Mouse (Mus musculus): ENCODE measurements at regions not wholly inside any gene's neighbourhood (a gene's known extent, or its start where the extent isn't known, plus 50 kb on each side); places are given as distances from the start of the nearest gene placed in this dataset.
"Not testable (repeated sequence)": the region's sequence is repeated elsewhere in the genome, so short reads cannot be mapped to it uniquely, and the experiment has no call there.

GRCm38 (mm10) chr9:23700567-23700966 lies 397.2 kb upstream of the Npsr1 start:
- no peak overlapping the region for H3K27ac ChIP-seq (ENCODE audit: control insufficient read depth, low read depth, low read length)
- no peak for DNase-seq (ENCODE audit: low read depth, low spot score)
- TF ChIP-seq TAL1 (IDR thresholded peaks at IDR 0.05; ENCODE audit: low read length) (no peak), SMC3 (IDR thresholded peaks at IDR 0.05; ENCODE audit: low read depth, low read length) (no peak), POLR2AphosphoS5 (IDR thresholded peaks at IDR 0.05; ENCODE audit: borderline replicate concordance, low read depth, low read length) (no peak), MXI1 (IDR thresholded peaks at IDR 0.05; ENCODE audit: low read depth, low read length) (no peak), MYB (IDR thresholded peaks at IDR 0.05; ENCODE audit: low read depth, low read length) (no peak), CHD1 (IDR thresholded peaks at IDR 0.05; ENCODE audit: low read depth, low read length) (no peak), GATA1 (IDR thresholded peaks at IDR 0.05; ENCODE audit: low read depth, low read length) (no peak)

GRCm38 (mm10) chr9:23717584-23717983 lies 380.2 kb upstream of the Npsr1 start:
- not testable (repeated sequence) for H3K4me3 ChIP-seq (ENCODE audit: control insufficient read depth in 1 of 2, insufficient read depth in 1 of 2, low read depth in 2 of 2, low read length in 2 of 2); H3K9ac ChIP-seq (ENCODE audit: control insufficient read depth, low read depth, low read length, poor library complexity, severe bottlenecking); H3K36me3 ChIP-seq (ENCODE audit: control insufficient read depth in 1 of 2, insufficient read depth in 2 of 2, low read length in 2 of 2); H3K4me1 ChIP-seq (ENCODE audit: control insufficient read depth in 1 of 2, insufficient read depth in 2 of 2, low read length in 2 of 2); H3K27me3 ChIP-seq (ENCODE audit: control insufficient read depth in 1 of 2, insufficient read depth in 2 of 2, low read length in 2 of 2); H3K27ac ChIP-seq (ENCODE audit: control insufficient read depth, low read depth, low read length); H3K79me2 ChIP-seq (ENCODE audit: control insufficient read depth, insufficient read depth, low read length, poor library complexity); H3K9me3 ChIP-seq (replicated peaks; ENCODE audit: insufficient read depth, low read length); DNase-seq (ENCODE audit: low read depth, low spot score)

More at GRCm38 (mm10) chr9:23700567-23700966, 397.2 kb upstream of the Npsr1 start:
- no peaks in the 10 kb centered on the region for H3K4me1 ChIP-seq (ENCODE audit: control insufficient read depth in 1 of 2, insufficient read depth in 2 of 2, low read length in 2 of 2)
- H3K27me3 ChIP-seq (ENCODE audit: control insufficient read depth in 1 of 2, insufficient read depth in 2 of 2, low read length in 2 of 2), result no peaks in the 10 kb centered on the region
- H3K4me3 ChIP-seq (ENCODE audit: control insufficient read depth in 1 of 2, insufficient read depth in 1 of 2, low read depth in 2 of 2, low read length in 2 of 2), result no peak overlapping the region
- H3K9ac ChIP-seq (ENCODE audit: control insufficient read depth, low read depth, low read length, poor library complexity, severe bottlenecking), result no peak overlapping the region
- H3K36me3 ChIP-seq (ENCODE audit: control insufficient read depth in 1 of 2, insufficient read depth in 2 of 2, low read length in 2 of 2), result no peaks in the 10 kb centered on the region
- H3K9me3 ChIP-seq (replicated peaks; ENCODE audit: insufficient read depth, low read length), result no peaks in the 10 kb centered on the region
- H3K79me2 ChIP-seq (ENCODE audit: control insufficient read depth, insufficient read depth, low read length, poor library complexity), result no peaks in the 10 kb centered on the region

- no peak overlapping the region for H3K9ac ChIP-seq (ENCODE audit: control insufficient read depth, low read depth, low read length, poor library complexity, severe bottlenecking)
- no peak overlapping the region for H3K27ac ChIP-seq (ENCODE audit: control insufficient read depth, low read depth, low read length)
- TF ChIP-seq ELF1 (IDR thresholded peaks at IDR 0.05; ENCODE audit: low read depth, low read length) (no peak), ZMIZ1 (IDR thresholded peaks at IDR 0.05; ENCODE audit: low read depth, low read length) (no peak), EP300 (IDR thresholded peaks at IDR 0.05; ENCODE audit: low read depth in 1 of 2, low read length in 2 of 2) (no peak), GABPA (IDR thresholded peaks at IDR 0.05; ENCODE audit: low read depth, low read length) (no peak)
Observed at GRCm38 (mm10) chr9:23728816-23729215, 369.0 kb upstream of the Npsr1 start.

More at GRCm38 (mm10) chr9:23728816-23729215, 369.0 kb upstream of the Npsr1 start:
- no peaks in the 10 kb centered on the region for H3K79me2 ChIP-seq (ENCODE audit: control insufficient read depth, insufficient read depth, low read length, poor library complexity)
- no peak for DNase-seq (ENCODE audit: low read depth, low spot score)
- H3K27me3 ChIP-seq (ENCODE audit: control insufficient read depth in 1 of 2, insufficient read depth in 2 of 2, low read length in 2 of 2), result no peaks in the 10 kb centered on the region
- H3K36me3 ChIP-seq (ENCODE audit: control insufficient read depth in 1 of 2, insufficient read depth in 2 of 2, low read length in 2 of 2), result no peaks in the 10 kb centered on the region
- H3K4me3 ChIP-seq (ENCODE audit: control insufficient read depth in 1 of 2, insufficient read depth in 1 of 2, low read depth in 2 of 2, low read length in 2 of 2), result no peak overlapping the region
- no peaks in the 10 kb centered on the region for H3K9me3 ChIP-seq (replicated peaks; ENCODE audit: insufficient read depth, low read length)
- no peaks in the 10 kb centered on the region for H3K4me1 ChIP-seq (ENCODE audit: control insufficient read depth in 1 of 2, insufficient read depth in 2 of 2, low read length in 2 of 2)
